In genomic region chrX:169981761-169982181, GRCm38 (mm10) we compare ENCODE assay signal across 8 mouse cellular contexts. TPM values are rescaled to one million over a fixed set of nuclear protein-coding genes. Genes with fewer than 3 reads are reported as not detected.
DNase-seq lines count a peak whose midpoint lies in the region; TF ChIP-seq lines count a peak whose summit lies in the region.
"Not testable (repeated sequence)": the region's sequence is repeated elsewhere in the genome, so short reads cannot be mapped to it uniquely, and the experiment has no call there.

No protein-coding gene starts in this region.

- DNase-seq in 416B (ENCODE audit: low read depth) = peak; percentile 19
- peak; percentile 54 for DNase-seq in adrenal gland, postnatal 10 days
- peak; percentile 8 for DNase-seq in embryo, embryonic 11 days
- DNase-seq in heart, adult 11 months = peak; percentile 98
- peak; percentile 52 for DNase-seq in kidney, adult 2 months
- peak; percentile 58 to 69 for DNase-seq in left cerebral cortex, postnatal 25 days (ENCODE audit: low spot score in 2 of 2)
- peak; percentile 17 for DNase-seq in midbrain, embryonic 10.5 days (ENCODE audit: low spot score)
- DNase-seq in splenic B cell, adult 2 months (ENCODE audit: low read depth, low spot score) = peak; percentile 51

- peaks cover 97% of the 10 kb centered on the region for H3K9me3 ChIP-seq in midbrain, embryonic 10.5 days (replicated peaks)

- WGBS in kidney, adult 2 months = 88% methylated on average over 19 of the region's 19 CpGs
- 93% methylated on average over 19 of the region's 19 CpGs for WGBS in midbrain, embryonic 10.5 days

- H3K36me3 ChIP-seq in kidney, adult 2 months (ENCODE audit: control insufficient read depth, insufficient read depth, low read length); splenic B cell, adult 2 months (ENCODE audit: control insufficient read depth, insufficient read depth, low read length, poor library complexity, severe bottlenecking): not testable (repeated sequence)
- peaks cover 95% of the 10 kb centered on the region for H3K36me3 ChIP-seq in midbrain, embryonic 10.5 days

- not testable (repeated sequence) for H3K27ac ChIP-seq in kidney, adult 2 months (ENCODE audit: insufficient read depth, low read depth, low read length); midbrain, embryonic 10.5 days (replicated peaks)

- TF ChIP-seq POLR2A in kidney, adult 2 months (IDR thresholded peaks at IDR 0.05; ENCODE audit: low read depth, low read length) = not testable (repeated sequence)

- H3K27me3 ChIP-seq in kidney, adult 2 months (replicated peaks; ENCODE audit: control insufficient read depth, insufficient read depth, low read length); midbrain, embryonic 10.5 days (ENCODE audit: low read depth, poor library complexity, severe bottlenecking); splenic B cell, adult 2 months (ENCODE audit: control insufficient read depth, insufficient read depth, low read length, poor library complexity, severe bottlenecking): not testable (repeated sequence)

- H3K4me1 ChIP-seq in kidney, adult 2 months (ENCODE audit: control insufficient read depth, insufficient read depth, low read length); midbrain, embryonic 10.5 days: not testable (repeated sequence)

- H3K4me3 ChIP-seq in kidney, adult 2 months (ENCODE audit: insufficient read depth, low read depth, low read length); midbrain, embryonic 10.5 days: not testable (repeated sequence)

- intact Hi-C loops in left cerebral cortex, postnatal 25 days (cut with DNase I) = not testable (repeated sequence)

- not testable (repeated sequence) for TF ChIP-seq CTCF in kidney, adult 2 months (conservative IDR thresholded peaks at IDR 0.05; ENCODE audit: insufficient read depth, insufficient read length, low read depth, low read length)

RNA-seq across cellular contexts. Expression of gene Gm21887, which starts 27.7 kb away (rescaled TPM):
- 100 to 1,000 TPM; 102 to 237 TPM for total RNA-seq in adrenal gland, postnatal 10 days (2021)
- 108 and 184 TPM in 2 replicates for polyA plus RNA-seq in kidney, adult 2 months (2012; rRNA removed)
- total RNA-seq in left cerebral cortex, postnatal 25 days (2021) = 100 to 1,000 TPM; 175 to 177 TPM
- 224 and 306 TPM in 2 replicates for polyA plus RNA-seq in midbrain, embryonic 10.5 days (2016; fragmentation: Nextera tagmentation; extraction: Ambion mirVana)

Comparison
In these comparisons a context has a peak if more than half of its experiments do, and no peak if none do; other contexts are left out.
1. DNase-seq: peak in every context shown above with its lines; median percentile 98 in heart, adult 11 months; 64 in left cerebral cortex, postnatal 25 days; 54 in adrenal gland, postnatal 10 days; 52 in kidney, adult 2 months; 51 in splenic B cell, adult 2 months; 19 in 416B; 17 in midbrain, embryonic 10.5 days; 8 in embryo, embryonic 11 days.